Comparison of ENCODE assay signal across 8 mouse cellular contexts in the genomic region with DNA sequence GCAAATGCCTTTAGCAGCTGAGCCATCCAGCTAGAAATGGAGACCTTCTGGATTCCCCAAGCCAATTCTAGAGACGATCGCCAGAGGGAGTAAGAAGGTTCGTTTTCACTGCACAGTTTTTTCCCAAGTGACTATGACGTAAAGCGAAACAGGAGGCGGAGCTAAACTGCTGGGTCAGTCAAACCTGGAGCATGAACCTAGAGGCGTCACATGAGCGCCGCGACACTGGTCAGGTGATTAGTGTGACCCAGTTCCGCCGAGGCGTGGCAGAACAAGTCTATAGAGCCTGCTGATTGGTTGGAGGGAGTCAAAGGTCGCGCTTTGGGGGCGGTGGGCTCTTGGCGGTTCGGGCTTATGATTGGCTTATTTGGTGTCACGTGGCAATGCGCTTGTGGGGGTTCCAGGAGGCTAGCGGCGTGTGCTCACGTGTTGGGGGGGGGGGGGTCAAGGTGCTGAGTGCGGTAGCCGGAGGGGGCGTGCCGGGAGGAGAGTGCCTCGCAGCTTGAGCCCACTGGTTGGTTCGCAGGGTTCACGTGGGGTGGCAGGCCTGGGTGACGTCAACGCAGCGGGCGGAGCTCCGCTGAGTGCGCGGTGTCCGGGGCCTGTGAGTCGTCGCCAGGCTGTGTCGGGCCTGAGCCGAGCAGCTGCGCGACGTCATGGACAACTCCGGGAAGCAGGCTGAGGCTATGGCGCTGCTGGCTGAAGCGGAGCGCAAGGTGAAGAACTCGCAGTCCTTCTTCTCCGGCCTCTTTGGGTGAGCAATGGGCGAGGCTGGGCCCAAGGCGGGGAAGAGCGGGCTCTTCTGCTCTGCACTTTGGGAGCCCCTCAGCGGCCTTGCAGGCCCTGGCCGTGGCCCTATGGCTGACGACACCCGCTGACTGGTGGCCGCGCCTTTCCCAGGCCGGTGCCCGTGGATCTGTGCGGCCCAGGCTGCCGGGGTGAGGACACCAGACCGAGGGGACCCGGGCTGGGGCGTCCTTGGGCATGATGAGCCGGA. TPM values are rescaled to one million over a fixed set of nuclear protein-coding genes. Genes with fewer than 3 reads are reported as not detected.
DNase-seq lines count a peak whose midpoint lies in the region; ATAC-seq and TF ChIP-seq lines count a peak whose summit lies in the region.

A gene (plus strand): TSS at position 438 of the 997 bp plus-strand sequence.

- H3K4me3 ChIP-seq in hindbrain, embryonic 13.5 days = peak within 1 kb of the TSS; percentile 97

- H3K9ac ChIP-seq in hindbrain, embryonic 13.5 days = peak within 1 kb of the TSS; percentile 98

- no peaks in the 10 kb centered on the region for H3K9me3 ChIP-seq in hindbrain, embryonic 13.5 days

- H3K4me2 ChIP-seq in hindbrain, embryonic 13.5 days = peak within 1 kb of the TSS; percentile 95

- CTCF ChIA-PET in Patski (lab: Charles Lee) = interaction anchor here (0.7 to 3.0 kb wide), 14 partner anchors 8 to 165 kb away, joined by 3 to 9 read pairs (median 4); a partner anchor contains a TSS

- peaks cover 50% of the 10 kb centered on the region for H3K4me1 ChIP-seq in hindbrain, embryonic 13.5 days (replicated peaks)

- peak; percentile 93 for ATAC-seq in Patski
- ATAC-seq in hindbrain, embryonic 13.5 days (ENCODE audit: low FRiP score) = peak; percentile 98

- DNase-seq in Patski (ENCODE audit: low read depth, low spot score) = peak; percentile 99
- DNase-seq in cerebellum, postnatal 14 days = peak; percentile 98 to 99
- DNase-seq in frontal cortex, postnatal 14 days (ENCODE audit: low spot score in 2 of 2) = peak; percentile 99 to 100
- DNase-seq in layer of hippocampus, postnatal 25 days (ENCODE audit: extremely low spot score in 1 of 2, low spot score in 1 of 2) = peak; percentile 93
- peak; percentile 100 for DNase-seq in lung, postnatal 25 days (ENCODE audit: low spot score)
- DNase-seq in retina, embryonic 14.5 days (ENCODE audit: low spot score) = peak; percentile 99
- peak; percentile 98 for DNase-seq in thymus, postnatal 4 days

- in situ Hi-C loops in Patski (cut with MboI; ENCODE audit: low pct_unique_long_range_greater_than_20kb) = no loop called here

- no peak for TF ChIP-seq CTCF in Patski (IDR thresholded peaks at IDR 0.05)

- WGBS in hindbrain, embryonic 13.5 days = under 1% methylated on average over 59 of the region's 68 CpGs

- peak within 1 kb of the TSS; percentile 93 for H3K27ac ChIP-seq in hindbrain, embryonic 13.5 days

- H3K27me3 ChIP-seq in Patski = peaks cover 20% of the 10 kb centered on the region
- peaks cover 29% of the 10 kb centered on the region for H3K27me3 ChIP-seq in hindbrain, embryonic 13.5 days

- H3K36me3 ChIP-seq in hindbrain, embryonic 13.5 days = peaks cover 16% of the 10 kb centered on the region; the same call in 1 of the 2 replicates

- POLR2A ChIA-PET in Patski (lab: Charles Lee) = interaction anchor here (0.8 to 1.1 kb wide), 2 partner anchors 46 to 268 kb away, joined by 4 read pairs; no protein-coding TSS in a partner anchor

RNA-seq across cellular contexts. Expression of the gene that starts here (rescaled TPM):
- 178 TPM for polyA plus RNA-seq in Patski (2021)
- 212 and 237 TPM in 2 replicates for polyA plus RNA-seq in hindbrain, embryonic 13.5 days (2015; fragmentation: Nextera tagmentation; extraction: Ambion mirVana)
- 100 to 1,000 TPM; 282 to 301 TPM for total RNA-seq in layer of hippocampus, postnatal 25 days (2021)

Comparison
In these comparisons a context has a peak if more than half of its experiments do, and no peak if none do; other contexts are left out.
1. Peak in every context shown above with its lines: DNase-seq, ATAC-seq, H3K4me3 ChIP-seq and H3K27ac ChIP-seq.